Mouse (Mus musculus) myocyte (in vitro differentiated cells): ENCODE measurements around the gene Tmed1. TPM values are rescaled to one million over a fixed set of nuclear protein-coding genes. Genes with fewer than 3 reads are reported as not detected.
A peak's percentile ranks its signal among the peaks of the same experiment; 100 is the strongest.

Experiments used
- H3K27me3 ChIP-seq: one replicate; pipeline ENCODE4 v1.6.1; 2011; ENCODE audit not compliant: control insufficient read depth, insufficient read depth, insufficient read length
- H3K36me3 ChIP-seq: one replicate; pipeline ENCODE4 v1.6.1; 2011; ENCODE audit not compliant: control insufficient read depth, insufficient read depth
- H3K4me2 ChIP-seq: one replicate; pipeline ENCODE4 v1.6.1; 2011; ENCODE audit warnings: low read depth, control low read depth
- H3K4me3 ChIP-seq: one replicate; pipeline ENCODE4 v1.5.1; 2011; ENCODE audit warnings: mild to moderate bottlenecking, control low read depth, moderate library complexity
- H3K79me2 ChIP-seq: one replicate; pipeline ENCODE4 v1.6.1; 2011; ENCODE audit not compliant: control insufficient read depth, insufficient read depth
- H3ac ChIP-seq: one replicate; pipeline ENCODE4 v1.6.1; 2011; ENCODE audit not compliant: control insufficient read depth, insufficient read length
- CEBPB ChIP-seq: IDR thresholded peaks from 2 replicates; pipeline ENCODE4 v1.6.1; 2011; ENCODE audit warnings: mild to moderate bottlenecking, moderate library complexity; ENCODE audit not compliant: poor library complexity, insufficient read depth, severe bottlenecking
- E2F4 ChIP-seq: IDR thresholded peaks from one replicate; pipeline ENCODE4 v1.6.1; 2011; ENCODE audit warnings: mild to moderate bottlenecking, control low read depth, moderate library complexity; ENCODE audit not compliant: insufficient read depth
- MAX ChIP-seq: IDR thresholded peaks from one replicate; pipeline ENCODE4 v1.6.1; 2011; ENCODE audit warnings: low read depth, mild to moderate bottlenecking, control low read depth
- MYOD1 ChIP-seq, 3 experiments: IDR thresholded peaks; one replicate each; pipeline ENCODE4 v1.6.1; 2011; ENCODE audit warnings: control low read depth in 2 of 3, low read depth in 2 of 3, mild to moderate bottlenecking in 2 of 3, moderate library complexity in 1 of 3; ENCODE audit not compliant: insufficient read length in 2 of 3, control insufficient read depth in 1 of 3
- MYOG ChIP-seq, 3 experiments: IDR thresholded peaks; one replicate each; pipeline ENCODE4 v1.6.1; 2011; ENCODE audit warnings: control low read depth in 2 of 3, low read depth in 2 of 3, mild to moderate bottlenecking in 2 of 3; ENCODE audit not compliant: insufficient read length in 2 of 3, control insufficient read depth in 1 of 3, insufficient read depth in 1 of 3
- POLR2A ChIP-seq: IDR thresholded peaks from one replicate; pipeline ENCODE4 v1.6.1; 2011; ENCODE audit warnings: low read depth, mild to moderate bottlenecking, control low read depth, moderate library complexity; ENCODE audit not compliant: insufficient read length
- POLR2AphosphoS2 ChIP-seq: IDR thresholded peaks from one replicate; pipeline ENCODE4 v1.6.1; 2011; ENCODE audit warnings: low read depth, control low read depth; ENCODE audit not compliant: insufficient read length
- REST ChIP-seq: IDR thresholded peaks from one replicate; pipeline ENCODE4 v1.6.1; 2011; ENCODE audit warnings: mild to moderate bottlenecking, control low read depth, moderate library complexity; ENCODE audit not compliant: insufficient read depth, insufficient read length
- SRF ChIP-seq: IDR thresholded peaks from one replicate; pipeline ENCODE4 v1.6.1; 2011; ENCODE audit warnings: low read depth; ENCODE audit not compliant: control insufficient read depth, insufficient read length
- TCF12 ChIP-seq: IDR thresholded peaks from one replicate; pipeline ENCODE4 v1.6.1; 2011; ENCODE audit warnings: mild to moderate bottlenecking, control low read depth; ENCODE audit not compliant: poor library complexity, insufficient read depth, severe bottlenecking
- TCF3 ChIP-seq: IDR thresholded peaks from one replicate; pipeline ENCODE4 v1.6.1; 2011; ENCODE audit warnings: low read depth, control low read depth; ENCODE audit not compliant: insufficient read length
- USF1 ChIP-seq: IDR thresholded peaks from one replicate; pipeline ENCODE4 v1.6.1; 2011; ENCODE audit warnings: low read depth, mild to moderate bottlenecking, control low read depth, moderate library complexity
- polyA plus RNA-seq: library from polyadenylated mRNA; unstranded; fragments of >200 nt; fragmentation: generic; extraction: Trizol; gene quantifications from one replicate; pipeline ENCODE4 v1.2.1, GENCODE M21; 2012; ENCODE audit warnings: missing spikeins

Gene Tmed1
- polyA plus RNA-seq, 1 experiment: 47.3 TPM

GRCm38 (mm10) chr9:21511052-21511451, 1.0 kb upstream of the Tmed1 start:
- Histone ChIP-seq H3K4me2 (peak overlapping the region; percentile 96), H3ac (peak overlapping the region; percentile 11), H3K36me3 (no peaks in the 10 kb centered on the region), H3K79me2 (peaks cover 6% of the 10 kb centered on the region), H3K4me3 (peak overlapping the region; percentile 53), H3K27me3 (no peaks in the 10 kb centered on the region)
- no peak for TF ChIP-seq REST
- no peak for TF ChIP-seq MYOG (IDR thresholded peaks at IDR 0.05; ENCODE audit: control insufficient read depth in 1 of 3, insufficient read depth in 1 of 3, insufficient read length in 2 of 3, low read depth in 2 of 3)
- no peak for TF ChIP-seq POLR2AphosphoS2
- TF ChIP-seq TCF12: no peak
- TF ChIP-seq POLR2A: no peak
- no peak for TF ChIP-seq USF1
- TF ChIP-seq CEBPB: no peak
- TF ChIP-seq E2F4: no peak
- no peak for TF ChIP-seq TCF3
- no peak for TF ChIP-seq SRF
- no peak for TF ChIP-seq MYOD1 (IDR thresholded peaks at IDR 0.05; ENCODE audit: control insufficient read depth in 1 of 3, insufficient read length in 2 of 3, low read depth in 2 of 3)
- TF ChIP-seq MAX: no peak

DNA sequence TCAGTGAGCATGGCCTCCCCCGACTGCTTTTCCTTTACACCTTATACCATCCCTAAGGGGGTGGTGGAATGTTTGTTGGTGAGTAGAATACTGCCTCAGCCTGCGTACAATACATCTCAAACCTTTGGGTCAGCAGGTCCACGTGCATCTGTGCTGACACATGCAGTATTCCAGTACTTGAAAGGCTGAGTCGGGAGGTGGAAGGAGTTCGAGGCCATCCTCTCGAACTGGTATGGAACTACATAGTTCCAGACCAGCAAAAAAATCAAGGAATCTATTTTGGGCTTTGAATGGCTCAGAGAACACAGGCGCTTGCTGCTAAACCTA, 600 bp upstream of the Tmed1 start:
- peak overlapping the region; percentile 96 for H3K4me2 ChIP-seq
- peak overlapping the region; percentile 53 for H3K4me3 ChIP-seq
- TF ChIP-seq MYOD1 (IDR thresholded peaks at IDR 0.05; ENCODE audit: control insufficient read depth in 1 of 3, insufficient read length in 2 of 3, low read depth in 2 of 3) (no peak), MYOG (IDR thresholded peaks at IDR 0.05; ENCODE audit: control insufficient read depth in 1 of 3, insufficient read depth in 1 of 3, insufficient read length in 2 of 3, low read depth in 2 of 3) (no peak), TCF12 (no peak), POLR2AphosphoS2 (no peak), REST (no peak), CEBPB (no peak), TCF3 (no peak), POLR2A (no peak), SRF (no peak), MAX (no peak), USF1 (no peak)

DNA sequence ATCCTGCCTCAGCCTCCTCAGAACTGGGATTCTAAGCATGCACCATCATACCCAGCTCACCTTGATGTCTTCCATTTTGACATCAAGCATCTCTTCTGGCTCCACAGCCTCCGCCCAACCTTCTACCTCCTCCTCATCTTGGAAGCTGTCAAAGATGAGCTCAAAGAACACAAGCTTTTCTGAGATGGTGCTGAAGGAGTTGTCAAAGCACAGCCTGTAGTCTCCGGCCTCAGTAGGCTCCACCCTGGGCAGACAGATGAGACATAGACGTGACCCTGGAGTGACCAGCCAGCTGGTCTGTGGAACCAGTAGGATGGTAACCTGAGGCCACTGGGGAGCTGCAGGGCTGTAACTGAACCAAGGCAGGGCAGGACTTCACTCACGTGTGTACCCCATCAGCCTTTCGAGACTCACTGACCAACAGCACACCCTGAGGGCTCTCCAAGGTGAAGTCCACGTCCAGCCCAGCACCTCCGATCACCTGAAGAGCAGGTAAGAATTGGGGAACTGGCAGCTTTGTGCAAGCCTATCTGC, 1.1 kb downstream of the Tmed1 start:
- Histone ChIP-seq H3K36me3 (no peaks in the 10 kb centered on the region), H3ac (no peak overlapping the region), H3K79me2 (peaks cover 6% of the 10 kb centered on the region), H3K27me3 (no peaks in the 10 kb centered on the region), H3K4me3 (peak overlapping the region; percentile 53), H3K4me2 (peak overlapping the region; percentile 96)
- TF ChIP-seq MYOD1 (IDR thresholded peaks at IDR 0.05; ENCODE audit: control insufficient read depth in 1 of 3, insufficient read length in 2 of 3, low read depth in 2 of 3): peak in 1 of 3 experiments; percentile 39
- TF ChIP-seq MYOG (IDR thresholded peaks at IDR 0.05; ENCODE audit: control insufficient read depth in 1 of 3, insufficient read depth in 1 of 3, insufficient read length in 2 of 3, low read depth in 2 of 3): peak in 1 of 3 experiments; percentile 50
- peak; percentile 94 for TF ChIP-seq POLR2AphosphoS2
- no peak for TF ChIP-seq MAX
- peak; percentile 14 for TF ChIP-seq POLR2A

More for the DNA sequence above, 600 bp upstream of the Tmed1 start:
- Histone ChIP-seq H3K36me3 (no peaks in the 10 kb centered on the region), H3ac (peak overlapping the region; percentile 11), H3K27me3 (no peaks in the 10 kb centered on the region), H3K79me2 (peaks cover 6% of the 10 kb centered on the region)

GRCm38 (mm10) chr9:21507753-21508430, 2.2 kb downstream of the Tmed1 start:
- H3K36me3 ChIP-seq: no peaks in the 10 kb centered on the region
- no peak overlapping the region for H3ac ChIP-seq
- no peak overlapping the region for H3K4me3 ChIP-seq
- TF ChIP-seq SRF (no peak), E2F4 (no peak), USF1 (no peak), MYOD1 (IDR thresholded peaks at IDR 0.05; ENCODE audit: control insufficient read depth in 1 of 3, insufficient read length in 2 of 3, low read depth in 2 of 3) (no peak), MAX (no peak), POLR2A (peak; percentile 37), TCF3 (no peak), TCF12 (no peak), POLR2AphosphoS2 (peak; percentile 78), REST (no peak), CEBPB (no peak), MYOG (IDR thresholded peaks at IDR 0.05; ENCODE audit: control insufficient read depth in 1 of 3, insufficient read depth in 1 of 3, insufficient read length in 2 of 3, low read depth in 2 of 3) (no peak)
- no peaks in the 10 kb centered on the region for H3K27me3 ChIP-seq
- no peak overlapping the region for H3K4me2 ChIP-seq
- H3K79me2 ChIP-seq: peaks cover 6% of the 10 kb centered on the region

- H3ac ChIP-seq: no peak overlapping the region
- H3K79me2 ChIP-seq: peaks cover 6% of the 10 kb centered on the region
- no peak overlapping the region for H3K4me2 ChIP-seq
- no peaks in the 10 kb centered on the region for H3K36me3 ChIP-seq
- H3K4me3 ChIP-seq: no peak overlapping the region
- TF ChIP-seq POLR2AphosphoS2: peak; percentile 71
- no peak for TF ChIP-seq SRF
- peak; percentile 23 for TF ChIP-seq POLR2A
- TF ChIP-seq TCF12: no peak
- no peaks in the 10 kb centered on the region for H3K27me3 ChIP-seq
These were observed 4.3 kb downstream of the Tmed1 start for GRCm38 (mm10) chr9:21505767-21506166.
